Comparison of ENCODE assay signal across 24 mouse cellular contexts in the genomic region with DNA sequence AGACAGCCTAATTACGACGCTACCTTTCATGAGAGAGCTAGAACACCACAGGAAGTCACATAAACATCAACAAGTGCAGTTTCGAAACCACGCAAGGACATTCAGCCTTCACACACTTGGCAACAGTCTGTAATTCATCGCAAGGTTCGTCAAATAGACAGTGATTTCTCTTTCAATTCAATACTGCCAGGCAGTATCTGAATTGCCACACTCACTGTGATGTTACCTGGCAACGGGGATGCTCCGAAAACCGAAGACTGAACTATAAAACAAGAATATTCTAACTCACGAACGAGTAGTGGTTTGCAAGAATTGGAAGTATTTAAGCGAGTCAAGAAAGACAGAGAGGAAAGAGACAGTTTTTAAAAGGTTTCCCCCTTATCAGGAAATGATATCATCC.
DNase-seq lines count a peak whose midpoint lies in the region; ATAC-seq and TF ChIP-seq lines count a peak whose summit lies in the region.
"Had no signal": no experiment of that assay in that cellular context is flagged by ENCODE, and none has a peak within 500 bp of the region (broad histone marks: within the 10 kb centered on the region; RNA-seq: fewer than 3 reads in every experiment).

No protein-coding gene starts in this region.

- H3K4me1 ChIP-seq in forebrain, postnatal 0 days (ENCODE audit: insufficient read depth): no peaks in the 10 kb centered on the region
- no peaks in the 10 kb centered on the region for H3K4me1 ChIP-seq in forebrain, embryonic 14.5 days (ENCODE audit: control insufficient read depth, insufficient read depth, low read length)
- peaks cover 6% of the 10 kb centered on the region for H3K4me1 ChIP-seq in liver, adult 2 months (ENCODE audit: control insufficient read depth, insufficient read depth, low read length)
- no peaks in the 10 kb centered on the region for H3K4me1 ChIP-seq in liver, embryonic 11.5 days (replicated peaks; ENCODE audit: control insufficient read depth, insufficient read depth, low read length)
- peaks cover 15% of the 10 kb centered on the region; the same call in 1 of the 2 replicates for H3K4me1 ChIP-seq in neural tube, embryonic 15.5 days
- H3K4me1 ChIP-seq: embryonic facial prominence, embryonic 10.5 days; embryonic facial prominence, embryonic 12.5 days; forebrain, embryonic 13.5 days had no signal

- ATAC-seq in forebrain, postnatal 0 days: peak; percentile 56; the same call in 1 of the 2 replicates
- no peak for ATAC-seq in forebrain, embryonic 14.5 days
- ATAC-seq in liver, embryonic 11.5 days (replicated peaks; ENCODE audit: low FRiP score): no peak
- ATAC-seq in neural tube, embryonic 15.5 days (ENCODE audit: low FRiP score): no peak
- ATAC-seq: activated CD4-positive, CD25-positive, alpha-beta regulatory T cell, adult 4 months; CD4-positive, CD25-positive, alpha-beta regulatory T cell, adult 4 months; forebrain, embryonic 13.5 days; forebrain, embryonic 16.5 days; Patski had no signal

- 72% methylated on average over 12 of the region's 12 CpGs for WGBS in forebrain, postnatal 0 days
- WGBS in forebrain, embryonic 14.5 days: 89% methylated on average over 12 of the region's 12 CpGs
- WGBS in liver, adult 2 months: 52% methylated on average over 12 of the region's 12 CpGs
- WGBS in liver, embryonic 11.5 days: 89% methylated on average over 12 of the region's 12 CpGs
- 45% methylated on average over 12 of the region's 12 CpGs for WGBS in neural tube, embryonic 15.5 days

- H3K27me3 ChIP-seq in forebrain, postnatal 0 days (ENCODE audit: insufficient read depth, low read length): no peaks in the 10 kb centered on the region
- H3K27me3 ChIP-seq in forebrain, embryonic 14.5 days (replicated peaks; ENCODE audit: control insufficient read depth, insufficient read depth, low read length): no peaks in the 10 kb centered on the region
- H3K27me3 ChIP-seq in liver, adult 2 months (ENCODE audit: control insufficient read depth, insufficient read depth, low read length): no peaks in the 10 kb centered on the region
- H3K27me3 ChIP-seq in liver, embryonic 11.5 days (replicated peaks; ENCODE audit: control insufficient read depth, insufficient read depth, low read length): no peaks in the 10 kb centered on the region
- no peaks in the 10 kb centered on the region for H3K27me3 ChIP-seq in neural tube, embryonic 15.5 days (replicated peaks)
- H3K27me3 ChIP-seq: CH12.LX; embryonic facial prominence, embryonic 12.5 days; forebrain, embryonic 13.5 days; Patski had no signal

- H3K36me3 ChIP-seq in forebrain, postnatal 0 days (ENCODE audit: insufficient read depth): peaks cover 22% of the 10 kb centered on the region
- H3K36me3 ChIP-seq in forebrain, embryonic 14.5 days (ENCODE audit: control insufficient read depth, insufficient read depth, low read length): peaks cover 44% of the 10 kb centered on the region
- no peaks in the 10 kb centered on the region; the same call in 1 of the 2 replicates for H3K36me3 ChIP-seq in liver, adult 2 months (ENCODE audit: control insufficient read depth, insufficient read depth, low read length)
- no peaks in the 10 kb centered on the region for H3K36me3 ChIP-seq in liver, embryonic 11.5 days (ENCODE audit: control insufficient read depth, insufficient read depth, low read length)
- H3K36me3 ChIP-seq in neural tube, embryonic 15.5 days: peaks cover 42% of the 10 kb centered on the region
- H3K36me3 ChIP-seq: G1E had no signal

- no peak for TF ChIP-seq POLR2A in liver, adult 2 months (IDR thresholded peaks at IDR 0.05; ENCODE audit: extremely low read depth, insufficient read depth, low read length)

- no peak overlapping the region for H3K4me2 ChIP-seq in forebrain, postnatal 0 days (ENCODE audit: low read depth)
- H3K4me2 ChIP-seq in forebrain, embryonic 14.5 days (ENCODE audit: low read length): no peak overlapping the region
- H3K4me2 ChIP-seq in liver, embryonic 11.5 days: no peak overlapping the region
- 0 out of 2 replicates have a peak overlapping the region, but pooled peaks have one; percentile 3 for H3K4me2 ChIP-seq in neural tube, embryonic 15.5 days
- H3K4me2 ChIP-seq: embryonic facial prominence, embryonic 12.5 days; forebrain, embryonic 13.5 days had no signal

- no peaks in the 10 kb centered on the region for H3K9me3 ChIP-seq in forebrain, postnatal 0 days (ENCODE audit: low read length)
- H3K9me3 ChIP-seq in forebrain, embryonic 14.5 days (replicated peaks; ENCODE audit: control insufficient read depth, low read length): no peaks in the 10 kb centered on the region
- no peaks in the 10 kb centered on the region for H3K9me3 ChIP-seq in liver, embryonic 11.5 days (ENCODE audit: control insufficient read depth, low read length)
- H3K9me3 ChIP-seq in neural tube, embryonic 15.5 days (replicated peaks): no peaks in the 10 kb centered on the region
- H3K9me3 ChIP-seq: embryonic facial prominence, embryonic 10.5 days; embryonic facial prominence, embryonic 12.5 days; forebrain, embryonic 13.5 days had no signal

- TF ChIP-seq CTCF in forebrain, postnatal 0 days (IDR thresholded peaks at IDR 0.05; ENCODE audit: low read depth): no peak
- TF ChIP-seq CTCF in liver, adult 2 months (IDR thresholded peaks at IDR 0.05; ENCODE audit: low read depth, low read length): no peak

- peak; percentile 11 for DNase-seq in forebrain, postnatal 0 days
- DNase-seq in forebrain, embryonic 14.5 days (ENCODE audit: low spot score): no peak
- peak; percentile 90 for DNase-seq in liver, adult 2 months (ENCODE audit: extremely low read depth, low read depth, low spot score)
- DNase-seq in liver, embryonic 11.5 days (ENCODE audit: low spot score): no peak
- no peak for DNase-seq in neural tube, embryonic 10.5 days (ENCODE audit: extremely low spot score, low spot score)
- DNase-seq: adrenal gland, adult 2 months; adrenal gland, postnatal 10 days; adrenal gland, postnatal 25 days; B cell, adult 2 months; cerebellum, adult 11 months; cerebellum, adult 18-20 months; cerebellum, adult 8-10 months; cerebellum, adult 9-11 months; cerebellum, postnatal 25 days had no signal

- H3K27ac ChIP-seq in forebrain, postnatal 0 days (ENCODE audit: low read depth, low read length): no peak overlapping the region
- no peak overlapping the region for H3K27ac ChIP-seq in forebrain, embryonic 14.5 days (ENCODE audit: low read depth, low read length)
- H3K27ac ChIP-seq in liver, adult 2 months (replicated peaks; ENCODE audit: insufficient read depth, low read depth, low read length): no peak overlapping the region
- H3K27ac ChIP-seq in liver, embryonic 11.5 days (ENCODE audit: low read depth, low read length): no peak overlapping the region
- no peak overlapping the region for H3K27ac ChIP-seq in neural tube, embryonic 15.5 days (replicated peaks)
- H3K27ac ChIP-seq: embryonic facial prominence, embryonic 10.5 days; embryonic facial prominence, embryonic 12.5 days; forebrain, embryonic 13.5 days had no signal

- no peak overlapping the region for H3K9ac ChIP-seq in forebrain, postnatal 0 days
- no peak overlapping the region for H3K9ac ChIP-seq in forebrain, embryonic 14.5 days (ENCODE audit: low read length)
- no peak overlapping the region for H3K9ac ChIP-seq in liver, adult 2 months (ENCODE audit: low read depth, low read length)
- no peak overlapping the region for H3K9ac ChIP-seq in liver, embryonic 11.5 days (ENCODE audit: low read depth, low read length)
- no peak overlapping the region for H3K9ac ChIP-seq in neural tube, embryonic 15.5 days (replicated peaks)
- H3K9ac ChIP-seq: embryonic facial prominence, embryonic 12.5 days; forebrain, embryonic 13.5 days had no signal

- H3K4me3 ChIP-seq in forebrain, postnatal 0 days (ENCODE audit: low read depth, low read length): no peak overlapping the region
- no peak overlapping the region for H3K4me3 ChIP-seq in forebrain, embryonic 14.5 days (ENCODE audit: low read depth, low read length)
- H3K4me3 ChIP-seq in liver, adult 2 months (ENCODE audit: insufficient read depth, low read depth, low read length): no peak overlapping the region
- H3K4me3 ChIP-seq in liver, embryonic 11.5 days (ENCODE audit: low read depth, low read length): no peak overlapping the region
- H3K4me3 ChIP-seq in neural tube, embryonic 15.5 days (replicated peaks): no peak overlapping the region
- H3K4me3 ChIP-seq: embryonic facial prominence, embryonic 10.5 days; embryonic facial prominence, embryonic 12.5 days; forebrain, embryonic 13.5 days had no signal

- no peaks in the 10 kb centered on the region for H3K79me2 ChIP-seq in liver, adult 2 months (ENCODE audit: control insufficient read depth, insufficient read depth, low read length)

Comparison
In these comparisons a context has a peak if more than half of its experiments do, and no peak if none do; other contexts are left out.
1. DNase-seq: peak in forebrain, postnatal 0 days (single experiment) and liver, adult 2 months (single experiment); none in forebrain, embryonic 14.5 days (single experiment), liver, embryonic 11.5 days (single experiment) and neural tube, embryonic 10.5 days (single experiment).